Mouse (Mus musculus): ENCODE measurements at regions not wholly inside any gene's neighbourhood (a gene's known extent, or its start where the extent isn't known, plus 50 kb on each side); places are given as distances from the start of the nearest gene placed in this dataset.
A peak's percentile ranks its signal among the peaks of the same experiment; 100 is the strongest.

DNA sequence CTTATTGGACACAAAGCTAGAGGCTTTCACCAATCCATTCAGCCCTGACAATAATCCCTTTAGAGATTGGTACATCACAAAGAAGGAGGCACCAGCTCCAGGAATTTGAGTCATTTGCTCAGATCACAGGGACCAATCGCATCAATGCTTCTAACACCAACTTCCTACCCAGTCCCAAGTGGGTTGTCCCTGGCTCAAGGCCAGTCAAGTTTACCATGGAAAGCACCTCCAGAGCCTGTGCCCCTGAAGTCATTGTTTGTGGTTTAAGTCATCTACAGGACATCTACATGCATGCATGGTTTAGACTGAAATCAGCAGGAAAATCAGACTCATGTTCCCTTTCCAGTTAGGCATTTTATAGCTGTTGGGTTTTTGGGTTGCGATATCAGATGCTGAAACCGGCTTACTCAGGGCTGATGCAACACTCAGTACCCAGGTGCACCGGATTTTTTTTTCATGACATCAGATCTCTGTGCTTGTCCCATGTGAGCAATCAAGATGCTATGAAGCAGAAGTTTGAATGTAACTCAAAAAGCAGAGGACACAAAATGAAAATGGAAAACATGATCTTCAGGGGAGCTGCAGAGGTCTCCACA is 50.3 kb upstream of the Sh3bp4 start:
- TF ChIP-seq CTCF (IDR thresholded peaks at IDR 0.05; ENCODE audit: control insufficient read depth, insufficient read depth, insufficient read length) (no peak), CEBPB (IDR thresholded peaks at IDR 0.05; ENCODE audit: low read depth) (peak; percentile 90), USF1 (IDR thresholded peaks at IDR 0.05; ENCODE audit: low read depth) (no peak), MAX (IDR thresholded peaks at IDR 0.05) (peak; percentile 21)

Data from C2C12 (cell line).